Mouse (Mus musculus): ENCODE data around the gene Phxr2. TPM values are rescaled to one million over a fixed set of nuclear protein-coding genes. Genes with fewer than 3 reads are reported as not detected.
A peak's percentile ranks its signal among the peaks of the same experiment; 100 is the strongest.

Phxr2 gene
- total and polyA plus RNA-seq, 3 experiments = not detected

GRCm38 (mm10) chr10:99095114-99095513, 31.0 kb downstream of the Phxr2 start:
- H3K9me3 ChIP-seq (replicated peaks) = no peaks in the 10 kb centered on the region
- no peaks in the 10 kb centered on the region for H3K4me1 ChIP-seq (ENCODE audit: insufficient read depth, low read depth, low read length)
- DNase-seq (ENCODE audit: low spot score) (no peak), ATAC-seq (ENCODE audit: extremely low read depth, insufficient number of reproducible peaks, low FRiP score, poor library complexity, severe bottlenecking) (no peak)
- H3K27me3 ChIP-seq (ENCODE audit: insufficient read depth, low read length) = peaks cover 6% of the 10 kb centered on the region; the same call in 1 of the 2 replicates
- TF ChIP-seq TAL1 (conservative IDR thresholded peaks at IDR 0.05; ENCODE audit: low read depth, low read length) (no peak), POLR2AphosphoS5 (IDR thresholded peaks at IDR 0.05; ENCODE audit: insufficient replicate concordance, low read depth, low read length) (no peak), GATA1 (IDR thresholded peaks at IDR 0.05; ENCODE audit: borderline replicate concordance, low read length) (no peak), CTCF (IDR thresholded peaks at IDR 0.05; ENCODE audit: low read depth, low read length) (no peak), GATA2 (IDR thresholded peaks at IDR 0.05; ENCODE audit: borderline replicate concordance, low read depth, low read length) (no peak)
- no peaks in the 10 kb centered on the region for H3K36me3 ChIP-seq (replicated peaks)
- no peak overlapping the region for H3K4me3 ChIP-seq (ENCODE audit: low read depth, low read length)

GRCm38 (mm10) chr10:99093364-99093763, 32.8 kb downstream of the Phxr2 start:
- Histone ChIP-seq H3K9me3 (replicated peaks) (no peaks in the 10 kb centered on the region), H3K4me1 (ENCODE audit: insufficient read depth, low read depth, low read length) (no peaks in the 10 kb centered on the region), H3K27me3 (ENCODE audit: insufficient read depth, low read length) (peaks cover 6% of the 10 kb centered on the region; the same call in 1 of the 2 replicates), H3K4me3 (ENCODE audit: low read depth, low read length) (no peak overlapping the region), H3K36me3 (replicated peaks) (no peaks in the 10 kb centered on the region)
- no peak for DNase-seq (ENCODE audit: low spot score)
- no peak for TF ChIP-seq GATA2 (IDR thresholded peaks at IDR 0.05; ENCODE audit: borderline replicate concordance, low read depth, low read length)
- no peak for TF ChIP-seq POLR2AphosphoS5 (IDR thresholded peaks at IDR 0.05; ENCODE audit: insufficient replicate concordance, low read depth, low read length)
- TF ChIP-seq CTCF (IDR thresholded peaks at IDR 0.05; ENCODE audit: low read depth, low read length) = no peak
- TF ChIP-seq TAL1 (conservative IDR thresholded peaks at IDR 0.05; ENCODE audit: low read depth, low read length) = no peak
- no peak for TF ChIP-seq GATA1 (IDR thresholded peaks at IDR 0.05; ENCODE audit: borderline replicate concordance, low read length)
- no peak for ATAC-seq (ENCODE audit: extremely low read depth, insufficient number of reproducible peaks, low FRiP score, poor library complexity, severe bottlenecking)

GRCm38 (mm10) chr10:99089906-99090305, 36.2 kb downstream of the Phxr2 start:
- Histone ChIP-seq H3K27me3 (ENCODE audit: insufficient read depth, low read length) (peaks cover 13% of the 10 kb centered on the region), H3K36me3 (replicated peaks) (no peaks in the 10 kb centered on the region), H3K4me3 (ENCODE audit: low read depth, low read length) (no peak overlapping the region), H3K9me3 (replicated peaks) (no peaks in the 10 kb centered on the region), H3K4me1 (ENCODE audit: insufficient read depth, low read depth, low read length) (peaks cover 3% of the 10 kb centered on the region; the same call in 1 of the 2 replicates)
- ATAC-seq (ENCODE audit: extremely low read depth, insufficient number of reproducible peaks, low FRiP score, poor library complexity, severe bottlenecking) = no peak
- no peak for DNase-seq (ENCODE audit: low spot score)
- no peak for TF ChIP-seq CTCF (IDR thresholded peaks at IDR 0.05; ENCODE audit: low read depth, low read length)
- no peak for TF ChIP-seq TAL1 (conservative IDR thresholded peaks at IDR 0.05; ENCODE audit: low read depth, low read length)
- TF ChIP-seq GATA2 (IDR thresholded peaks at IDR 0.05; ENCODE audit: borderline replicate concordance, low read depth, low read length) = no peak
- TF ChIP-seq POLR2AphosphoS5 (IDR thresholded peaks at IDR 0.05; ENCODE audit: insufficient replicate concordance, low read depth, low read length) = no peak
- no peak for TF ChIP-seq GATA1 (IDR thresholded peaks at IDR 0.05; ENCODE audit: borderline replicate concordance, low read length)

DNA sequence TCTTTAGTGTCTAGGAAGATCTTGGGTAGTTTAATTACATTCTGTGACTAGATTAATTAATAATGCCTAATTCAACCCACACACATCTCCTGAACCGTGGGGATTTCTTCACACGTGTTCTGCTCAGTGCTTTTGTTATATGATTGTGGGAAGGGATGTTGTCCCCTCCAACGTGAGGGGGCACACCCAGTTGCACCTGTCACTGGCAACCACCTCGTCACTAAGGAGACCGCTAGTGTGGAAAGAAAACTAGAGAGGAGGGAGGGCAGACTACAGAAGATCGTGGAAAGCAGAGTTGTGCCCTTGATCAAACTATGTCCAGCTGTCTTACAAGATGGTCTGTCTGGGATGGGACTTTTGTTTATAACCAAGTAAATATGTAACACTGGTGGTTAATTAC, 40.1 kb downstream of the Phxr2 start:
- DNase-seq (ENCODE audit: low spot score) (no peak), ATAC-seq (ENCODE audit: extremely low read depth, insufficient number of reproducible peaks, low FRiP score, poor library complexity, severe bottlenecking) (no peak)
- no peak for TF ChIP-seq POLR2AphosphoS5 (IDR thresholded peaks at IDR 0.05; ENCODE audit: insufficient replicate concordance, low read depth, low read length)
- no peak for TF ChIP-seq TAL1 (conservative IDR thresholded peaks at IDR 0.05; ENCODE audit: low read depth, low read length)
- no peak for TF ChIP-seq GATA1 (IDR thresholded peaks at IDR 0.05; ENCODE audit: borderline replicate concordance, low read length)
- TF ChIP-seq GATA2 (IDR thresholded peaks at IDR 0.05; ENCODE audit: borderline replicate concordance, low read depth, low read length) = no peak
- no peak for TF ChIP-seq CTCF (IDR thresholded peaks at IDR 0.05; ENCODE audit: low read depth, low read length)
- Histone ChIP-seq H3K36me3 (replicated peaks) (no peaks in the 10 kb centered on the region), H3K27me3 (ENCODE audit: insufficient read depth, low read length) (peaks cover 34% of the 10 kb centered on the region), H3K4me3 (ENCODE audit: low read depth, low read length) (no peak overlapping the region), H3K4me1 (ENCODE audit: insufficient read depth, low read depth, low read length) (peaks cover 19% of the 10 kb centered on the region), H3K9me3 (replicated peaks) (no peaks in the 10 kb centered on the region)

DNA sequence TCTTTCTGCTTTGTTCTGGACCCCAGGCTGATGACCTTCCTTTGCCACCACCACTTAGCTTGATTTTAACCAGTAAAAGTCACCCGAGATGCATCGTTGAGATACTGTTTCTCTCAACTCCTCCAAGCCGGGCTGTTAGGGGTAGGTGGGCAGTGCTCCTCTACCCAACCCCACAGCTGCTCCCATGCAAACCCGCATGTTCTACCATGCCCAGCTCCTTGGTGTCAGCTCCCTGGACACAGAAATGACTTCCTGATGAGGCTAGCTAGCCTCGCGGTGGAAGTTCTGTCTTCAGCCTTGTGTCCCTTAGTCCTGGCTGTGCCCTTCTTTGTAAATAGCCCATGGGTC, 40.9 kb downstream of the Phxr2 start:
- peaks cover 22% of the 10 kb centered on the region for H3K4me1 ChIP-seq (ENCODE audit: insufficient read depth, low read depth, low read length)
- no peak for DNase-seq (ENCODE audit: low spot score)
- ATAC-seq (ENCODE audit: extremely low read depth, insufficient number of reproducible peaks, low FRiP score, poor library complexity, severe bottlenecking) = no peak
- peaks cover 29% of the 10 kb centered on the region for H3K27me3 ChIP-seq (ENCODE audit: insufficient read depth, low read length)
- no peak overlapping the region for H3K4me3 ChIP-seq (ENCODE audit: low read depth, low read length)
- H3K36me3 ChIP-seq (replicated peaks) = no peaks in the 10 kb centered on the region
- H3K9me3 ChIP-seq (replicated peaks) = no peaks in the 10 kb centered on the region
- no peak for TF ChIP-seq GATA2 (IDR thresholded peaks at IDR 0.05; ENCODE audit: borderline replicate concordance, low read depth, low read length)
- TF ChIP-seq CTCF (IDR thresholded peaks at IDR 0.05; ENCODE audit: low read depth, low read length) = no peak
- TF ChIP-seq TAL1 (conservative IDR thresholded peaks at IDR 0.05; ENCODE audit: low read depth, low read length) = no peak
- no peak for TF ChIP-seq POLR2AphosphoS5 (IDR thresholded peaks at IDR 0.05; ENCODE audit: insufficient replicate concordance, low read depth, low read length)
- no peak for TF ChIP-seq GATA1 (IDR thresholded peaks at IDR 0.05; ENCODE audit: borderline replicate concordance, low read length)

GRCm38 (mm10) chr10:99084397-99085239, 41.5 kb downstream of the Phxr2 start:
- peak; percentile 17; the same call in 1 of the 2 replicates for ATAC-seq (ENCODE audit: extremely low read depth, insufficient number of reproducible peaks, low FRiP score, poor library complexity, severe bottlenecking)
- peak; percentile 27 for DNase-seq (ENCODE audit: low spot score)
- TF ChIP-seq CTCF (IDR thresholded peaks at IDR 0.05; ENCODE audit: low read depth, low read length) = peak; percentile 50
- TF ChIP-seq POLR2AphosphoS5 (IDR thresholded peaks at IDR 0.05; ENCODE audit: insufficient replicate concordance, low read depth, low read length) = no peak

More at GRCm38 (mm10) chr10:99084397-99085239, 41.5 kb downstream of the Phxr2 start:
- H3K4me3 ChIP-seq (ENCODE audit: low read depth, low read length) = no peak overlapping the region
- H3K4me1 ChIP-seq (ENCODE audit: insufficient read depth, low read depth, low read length) = peaks cover 22% of the 10 kb centered on the region
- H3K9me3 ChIP-seq (replicated peaks) = no peaks in the 10 kb centered on the region
- H3K27me3 ChIP-seq (ENCODE audit: insufficient read depth, low read length) = peaks cover 33% of the 10 kb centered on the region
- no peaks in the 10 kb centered on the region for H3K36me3 ChIP-seq (replicated peaks)
